Mouse (Mus musculus) megakaryocyte progenitor cell, adult 5-6 weeks (primary cell): ENCODE results near the gene Syce3. TPM values are rescaled to one million over a fixed set of nuclear protein-coding genes. Genes with fewer than 3 reads are reported as not detected.
A peak's percentile ranks its signal among the peaks of the same experiment; 100 is the strongest.

Source experiments
- ATAC-seq: replicated peaks from 2 replicates; pipeline ENCODE4 v1.8.0; 2016; ENCODE audit warnings: mild to moderate bottlenecking, moderate TSS enrichment, inconsistent platforms; ENCODE audit not compliant: poor library complexity
- total RNA-seq, 2 experiments: library from RNA; stranded (forward) in 1 of 2; stranded (reverse) in 1 of 2; fragments of 157-497, 149-512 nt in 1 of 2; fragments of 200-1000 nt in 1 of 2; gene quantifications; 2 replicates each; pipeline versions ENCODE4 v1.2.3 to v1.2.4; 2015 to 2017

Syce3 gene
- total RNA-seq, 2 experiments from 2014 or later: not detected

DNA sequence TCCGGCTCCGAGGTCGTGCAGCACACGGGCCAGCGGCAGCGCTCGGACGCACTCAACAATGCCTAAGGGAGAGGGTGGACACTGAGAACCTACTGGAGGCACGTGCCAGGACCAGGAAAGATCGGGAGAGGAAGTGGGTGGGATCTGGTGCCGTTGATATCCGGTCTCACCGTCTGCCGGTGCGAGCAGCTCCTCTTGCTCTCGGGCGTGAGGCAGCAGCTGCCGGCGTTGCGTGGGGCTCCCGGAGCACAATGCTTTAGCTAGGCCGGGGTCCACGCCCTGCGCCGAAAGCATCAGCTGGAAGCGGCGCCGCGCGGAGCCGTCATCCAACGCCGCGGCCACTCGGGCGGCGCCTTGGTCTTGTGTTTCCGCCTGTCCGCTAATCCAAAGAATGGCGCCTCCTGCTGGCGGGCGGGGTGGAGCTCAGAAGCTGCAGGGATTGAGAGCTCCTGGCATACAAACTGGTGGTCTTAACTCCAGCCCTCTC, 36.5 kb downstream of the Syce3 start, which contains the start of gene Sco2:
Sco2 (minus strand) TSS at position 85 of the 487 bp plus-strand sequence.
- peak; percentile 54 for ATAC-seq

GRCm38 (mm10) chr15:89373027-89373761, 37.1 kb downstream of the Syce3 start:
- peak; percentile 73 for ATAC-seq

DNA sequence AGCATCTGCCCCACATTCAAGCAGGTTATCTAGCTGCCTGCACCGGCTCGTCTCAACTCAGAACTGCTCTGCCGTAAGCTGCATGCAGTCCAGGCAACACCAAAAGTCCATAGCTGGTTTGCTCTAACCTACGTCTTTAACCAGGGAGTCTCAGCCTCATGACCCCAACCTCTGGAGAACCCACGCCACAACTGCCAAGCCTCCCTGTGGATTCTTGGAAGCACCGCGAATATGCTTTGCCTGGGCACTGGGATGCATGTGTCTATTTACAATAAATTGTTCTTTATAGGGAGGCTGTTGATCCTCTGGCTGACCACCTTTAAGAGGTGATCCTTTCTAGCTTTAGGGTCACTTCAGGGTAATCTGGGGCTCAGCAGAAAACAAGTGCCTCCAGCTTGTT, 37.8 kb downstream of the Syce3 start:
- no peak for ATAC-seq

DNA sequence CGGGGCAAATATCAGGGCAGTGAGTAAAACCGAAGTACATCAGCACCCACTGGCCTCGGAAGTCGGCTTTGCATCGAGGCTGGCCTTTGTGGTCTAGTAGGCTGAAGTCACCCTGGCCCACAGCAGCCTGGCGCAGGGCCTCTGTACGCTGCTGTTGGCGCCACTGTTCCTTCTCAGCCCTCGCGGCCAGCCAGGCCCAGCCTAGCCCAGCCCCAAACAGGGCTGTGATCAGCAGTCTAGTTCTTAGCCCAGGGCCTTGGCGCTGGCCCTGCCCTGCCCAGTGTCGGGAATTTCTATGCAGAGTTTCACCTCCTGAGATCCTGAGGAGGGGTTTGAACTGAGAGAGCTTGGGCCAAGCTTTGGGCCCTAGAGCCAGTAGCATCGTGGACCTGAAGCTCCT, 38.2 kb downstream of the Syce3 start:
- no peak for ATAC-seq

DNA sequence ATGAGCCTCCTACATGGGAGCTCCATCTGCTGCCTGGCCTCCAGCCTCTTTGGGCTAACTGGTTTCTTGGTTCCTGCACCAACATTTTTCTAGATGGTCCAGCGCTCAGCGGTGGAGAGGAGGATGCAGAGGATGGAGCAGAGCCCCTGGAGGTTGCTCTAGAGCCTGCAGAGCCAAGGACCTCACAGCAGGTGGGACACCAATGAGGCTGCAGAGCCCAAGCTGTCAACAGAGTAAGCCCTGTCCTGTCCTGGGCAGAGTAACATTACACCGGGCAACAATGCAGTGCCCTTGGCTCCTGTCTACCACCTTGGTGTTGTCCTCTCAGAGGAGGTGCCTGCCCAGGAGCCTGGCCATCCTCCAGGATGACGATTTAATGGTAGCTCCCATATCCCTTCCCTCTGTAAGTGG, 45.2 kb downstream of the Syce3 start:
- ATAC-seq: no peak

GRCm38 (mm10) chr15:89363051-89363450, 47.3 kb downstream of the Syce3 start:
- no peak for ATAC-seq

DNA sequence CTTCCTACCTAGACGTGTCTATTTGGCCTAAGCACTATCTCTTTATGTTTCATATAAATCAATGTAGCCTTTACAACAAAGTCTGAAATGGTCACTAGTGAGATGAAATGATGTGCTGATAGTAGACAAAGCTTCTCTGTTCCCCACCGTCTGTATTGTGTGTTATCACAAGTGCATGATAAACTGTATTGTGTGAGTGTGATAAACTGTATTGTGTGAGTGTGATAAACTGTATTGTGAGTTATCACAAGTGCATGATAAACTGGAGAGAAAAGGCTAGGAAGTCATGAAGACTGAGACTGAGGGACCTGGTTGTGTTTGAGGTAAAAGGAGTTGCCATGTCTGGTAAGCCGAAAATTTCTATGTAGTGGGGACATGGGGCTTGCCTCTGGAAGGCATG, 51.5 kb downstream of the Syce3 start:
- no peak for ATAC-seq

GRCm38 (mm10) chr15:89356372-89356771, 53.9 kb downstream of the Syce3 start:
- ATAC-seq: peak; percentile 75

DNA sequence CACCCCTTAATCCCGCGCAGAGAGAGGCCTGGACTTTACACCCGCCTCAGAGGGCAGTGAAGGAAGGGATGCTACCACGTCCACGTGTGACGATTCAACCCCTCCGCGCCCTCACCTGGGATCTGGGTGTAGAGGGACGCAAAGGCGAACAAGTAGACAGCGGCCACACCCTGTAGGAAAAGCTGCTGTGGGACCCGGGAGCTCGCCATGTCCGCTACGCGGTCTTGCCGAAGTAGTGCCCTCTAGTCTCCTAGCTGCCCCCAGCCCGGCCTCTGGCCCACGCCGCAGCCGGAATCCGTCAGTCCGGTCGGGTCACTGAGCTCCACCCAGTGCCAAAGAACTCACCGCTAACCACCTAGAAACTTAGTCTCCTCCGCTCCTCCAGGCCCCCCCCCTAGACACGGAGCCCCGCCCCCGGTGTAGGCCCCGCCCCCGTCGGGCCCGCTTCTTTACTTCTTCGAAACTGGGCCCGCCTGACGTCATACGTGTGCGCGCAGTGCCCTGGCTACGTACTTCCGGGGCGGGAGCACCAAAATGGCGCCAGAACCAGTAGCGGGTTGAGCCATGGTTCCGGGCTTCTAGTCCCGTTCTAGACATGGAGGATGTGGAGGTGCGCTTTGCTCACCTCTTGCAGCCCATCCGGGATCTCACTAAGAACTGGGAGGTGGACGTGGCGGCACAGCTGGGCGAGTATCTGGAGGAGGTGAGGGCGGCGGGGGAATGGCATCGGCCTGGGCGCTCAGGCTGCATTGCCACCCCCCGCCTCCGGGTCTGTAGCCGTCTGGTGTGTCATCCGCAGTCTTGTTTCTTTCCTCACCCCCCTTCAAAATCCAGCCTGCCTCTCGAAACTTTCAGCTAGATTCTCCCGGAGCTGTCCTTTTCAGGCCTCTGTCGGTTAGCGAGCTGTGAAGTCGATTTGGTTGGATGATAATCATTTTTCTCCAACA, 54.8 kb downstream of the Syce3 start, which contains the start of the genes Lmf2 and Ncaph2:
Lmf2 (minus strand) TSS at position 419 of the 947 bp plus-strand sequence.
Ncaph2 (plus strand) TSS at position 479 of the 947 bp plus-strand sequence.
- ATAC-seq: peak; percentile 82

- ATAC-seq: no peak
These were observed 55.8 kb downstream of the Syce3 start for GRCm38 (mm10) chr15:89354455-89354854.

GRCm38 (mm10) chr15:89353837-89354236, 56.5 kb downstream of the Syce3 start:
- ATAC-seq: no peak

DNA sequence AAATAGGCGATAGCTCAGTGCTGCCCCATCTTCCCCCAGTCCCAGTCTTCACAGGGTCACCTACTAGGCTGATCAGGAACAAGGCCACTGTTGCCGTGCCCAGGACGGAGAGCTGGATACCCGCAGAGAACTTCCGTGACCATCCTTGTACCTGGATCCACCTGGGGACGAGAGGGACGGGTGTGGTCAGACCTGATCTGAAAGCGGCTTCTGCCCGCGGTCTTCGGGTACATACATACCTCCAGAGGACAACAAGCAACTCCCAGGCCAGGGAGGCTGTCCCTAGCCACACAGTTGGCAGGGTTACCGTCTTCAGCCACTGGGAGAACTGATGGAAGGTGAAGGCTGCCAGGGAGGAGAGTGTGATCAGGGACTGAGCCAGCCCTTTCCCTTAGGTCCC, 57.5 kb downstream of the Syce3 start:
- no peak for ATAC-seq

GRCm38 (mm10) chr15:89352054-89352453, 58.2 kb downstream of the Syce3 start:
- ATAC-seq: no peak

DNA sequence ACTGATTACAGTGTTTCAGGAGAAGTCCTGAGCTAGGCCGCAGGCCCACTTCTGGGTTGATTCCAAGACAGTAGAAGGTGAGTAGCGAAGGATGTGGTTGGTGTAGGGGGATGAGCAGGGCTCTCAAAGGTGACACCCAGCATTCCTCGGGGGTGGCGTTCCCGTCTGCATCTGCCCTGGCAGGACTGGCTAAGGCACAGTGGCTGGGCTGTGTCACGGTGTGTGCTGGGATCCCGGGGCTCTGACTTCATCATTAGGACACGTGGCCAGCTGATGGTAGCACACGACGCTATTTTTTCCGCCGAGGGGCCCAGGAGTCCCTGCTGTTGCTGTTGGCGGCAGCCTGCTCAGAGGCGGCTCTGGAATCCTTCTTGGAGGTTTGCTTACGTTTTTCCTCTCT, 59.0 kb downstream of the Syce3 start:
- no peak for ATAC-seq

DNA sequence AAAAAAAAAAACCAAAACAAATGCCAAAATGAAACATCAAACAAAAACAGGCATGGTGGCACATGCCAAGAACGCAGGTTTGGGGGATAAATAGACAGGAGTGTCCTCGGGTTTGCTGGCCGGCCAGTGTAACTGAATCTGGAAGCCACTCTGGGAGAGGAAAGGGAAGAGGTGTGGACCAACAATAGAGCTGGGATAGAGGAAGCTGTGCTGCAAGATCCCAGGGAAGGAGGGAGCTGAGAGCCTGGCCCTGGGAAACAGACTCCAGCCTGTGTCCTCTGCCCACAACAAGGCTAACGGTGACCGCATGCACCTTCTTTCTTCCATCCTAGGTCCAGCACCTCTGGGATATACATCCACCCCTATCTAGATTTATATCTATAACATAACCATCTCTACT, 59.9 kb downstream of the Syce3 start:
- no peak for ATAC-seq

GRCm38 (mm10) chr15:89343325-89343724, 67.0 kb downstream of the Syce3 start:
- no peak for ATAC-seq

DNA sequence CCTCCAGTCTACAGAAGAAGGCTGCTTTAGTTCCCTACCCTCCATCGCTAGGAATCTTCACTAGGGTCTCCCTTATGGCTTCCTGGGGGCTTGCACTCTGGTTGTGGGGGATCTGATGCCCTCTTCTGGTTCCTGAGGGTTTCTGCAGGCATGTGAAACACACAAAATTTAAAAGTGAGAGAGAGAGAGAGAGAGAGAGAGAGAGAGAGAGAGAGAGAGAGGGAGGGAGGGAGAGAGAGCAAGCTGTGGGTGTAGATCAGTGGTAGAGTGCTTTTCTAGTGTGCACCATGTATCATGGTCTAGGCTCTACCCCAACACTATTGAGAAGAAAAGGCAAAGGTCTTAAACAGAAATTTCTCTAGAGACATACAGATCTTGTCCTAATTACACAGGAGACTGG, 68.6 kb downstream of the Syce3 start:
- no peak; the same call in 1 of the 2 replicates for ATAC-seq
